Mouse (Mus musculus) adrenal gland, postnatal 14 days (tissue): Measurements from ENCODE around the gene Espn. TPM values are rescaled to one million over a fixed set of nuclear protein-coding genes. Genes with fewer than 3 reads are reported as not detected.

Experiments used
- DNase-seq: peaks from one replicate; pipeline ENCODE4 v3.0.0; 2021; ENCODE audit warnings: mixed read lengths
- total RNA-seq: library from RNA; stranded (reverse); gene quantifications from 2 replicates; pipeline ENCODE4 v1.2.3, GENCODE M21; 2021

Gene Espn
- total RNA-seq, 1 experiment from 2014 or later: 0.96 TPM

DNA sequence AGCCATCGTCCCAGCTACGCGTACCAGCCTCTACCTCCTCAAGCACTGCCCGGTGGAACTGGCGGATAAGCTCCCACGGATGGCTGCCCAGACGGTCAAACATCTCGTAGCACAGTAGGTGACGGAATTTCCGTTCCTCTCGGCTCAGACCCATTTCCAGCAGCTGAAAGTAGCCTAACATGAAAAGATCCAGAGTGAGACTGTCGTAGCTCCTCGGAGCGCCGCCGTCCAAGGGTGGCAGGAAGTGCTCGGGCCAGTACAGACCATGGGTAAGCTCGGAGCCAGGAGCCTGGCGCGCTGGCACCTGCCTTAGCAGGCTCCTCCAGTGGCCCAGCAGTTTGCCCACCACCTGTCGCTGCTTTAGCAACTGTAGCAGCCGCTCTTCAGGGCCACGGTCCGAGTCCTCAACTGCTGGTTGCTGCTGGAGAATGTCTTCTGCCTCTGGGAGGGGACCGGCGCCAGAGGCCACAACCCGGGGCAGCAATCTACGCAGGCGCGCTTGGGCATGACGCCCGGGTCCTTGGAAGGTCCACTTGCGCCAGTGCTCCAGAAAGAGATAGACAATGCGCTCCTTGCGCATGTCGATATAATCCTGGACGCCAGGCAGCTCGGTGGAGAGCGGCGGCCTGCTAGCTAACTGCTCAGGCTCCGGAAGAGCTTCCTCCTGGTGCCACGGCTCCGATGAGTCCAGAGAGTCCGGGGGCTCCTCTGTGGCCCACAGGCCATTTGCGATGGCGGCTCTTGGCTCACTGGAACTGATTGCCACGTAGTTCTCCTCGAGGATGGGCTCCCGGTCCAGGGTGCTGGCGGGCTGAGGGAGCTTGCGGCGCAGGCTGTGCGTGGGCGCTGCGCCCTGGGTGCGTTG is 26.8 kb downstream of the Espn start:
- DNase-seq: peak; percentile 78

DNA sequence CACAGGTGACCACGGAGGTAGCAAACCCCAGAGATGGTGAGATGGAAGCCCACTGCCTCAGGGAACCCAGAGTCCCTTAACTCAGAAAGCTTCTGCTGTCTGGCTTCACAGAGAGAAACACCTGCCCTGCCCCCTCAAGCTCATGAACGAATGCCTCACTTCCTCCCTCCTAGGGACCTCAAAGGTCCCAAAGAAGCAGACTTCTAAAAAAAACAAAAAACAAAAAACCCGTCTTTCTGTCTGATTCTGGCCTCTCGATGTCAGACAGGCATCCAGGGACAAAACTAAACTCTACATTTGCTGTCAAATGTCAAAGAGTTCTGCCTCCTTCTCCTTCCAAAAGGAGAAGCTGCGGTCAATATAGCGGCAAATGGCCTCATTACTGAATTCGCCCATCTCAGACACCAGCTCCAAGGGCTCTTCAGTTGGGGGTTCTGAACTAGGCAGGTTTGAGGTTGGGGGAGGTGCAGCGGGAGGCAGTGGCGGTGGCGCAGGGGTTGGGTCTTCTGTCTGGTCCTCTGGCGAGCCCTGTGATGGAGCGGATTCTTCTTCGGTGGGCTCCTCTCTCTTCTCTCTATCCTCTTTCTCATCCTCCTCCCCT is 27.7 kb downstream of the Espn start:
- DNase-seq: no peak

DNA sequence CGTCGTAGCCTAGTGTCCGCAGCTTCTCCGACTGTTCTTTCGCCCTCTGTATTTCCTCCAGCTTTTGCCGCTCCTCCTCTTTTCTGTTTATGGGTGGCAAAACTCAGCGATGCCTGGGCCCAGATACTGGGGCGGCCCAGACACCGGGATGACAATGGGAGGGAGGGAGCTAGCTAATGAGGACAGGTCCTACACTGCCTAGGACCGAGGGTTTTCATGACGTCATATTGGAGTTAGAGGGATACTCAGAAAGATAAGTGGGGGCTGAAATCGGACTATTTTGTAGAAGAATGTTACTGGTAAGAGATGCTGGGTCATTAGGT is 31.0 kb downstream of the Espn start:
- no peak for DNase-seq

- no peak for DNase-seq
Measured at GRCm38 (mm10) chr4:152120311-152121182, 31.6 kb downstream of the Espn start.

GRCm38 (mm10) chr4:152119396-152120292 is 32.5 kb downstream of the Espn start:
- peak; percentile 79 for DNase-seq

DNA sequence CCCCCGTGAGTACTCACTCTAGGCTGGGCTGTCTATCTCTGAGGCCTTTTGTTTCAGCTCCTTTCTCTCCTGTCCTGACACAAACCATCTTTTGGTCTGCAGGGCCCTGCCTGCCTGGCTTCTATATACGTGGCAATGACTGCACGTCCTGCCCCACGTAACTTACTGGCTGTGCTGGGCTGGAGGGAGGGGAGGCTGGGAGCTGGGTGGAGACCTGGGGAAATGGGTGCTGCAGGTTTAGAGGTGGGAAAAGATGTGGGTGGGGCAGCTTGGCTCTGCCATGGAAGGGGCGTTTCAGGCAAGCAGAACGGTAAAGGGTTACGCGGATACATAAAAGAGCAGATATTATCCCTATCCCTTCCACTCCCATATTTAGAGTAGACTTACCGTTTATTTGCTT is 34.6 kb downstream of the Espn start:
- no peak for DNase-seq

GRCm38 (mm10) chr4:152115921-152116612 is 36.1 kb downstream of the Espn start, which contains the start of gene Tnfrsf25:
Tnfrsf25 (plus strand) TSS chr4:152115934.
- DNase-seq: no peak

DNA sequence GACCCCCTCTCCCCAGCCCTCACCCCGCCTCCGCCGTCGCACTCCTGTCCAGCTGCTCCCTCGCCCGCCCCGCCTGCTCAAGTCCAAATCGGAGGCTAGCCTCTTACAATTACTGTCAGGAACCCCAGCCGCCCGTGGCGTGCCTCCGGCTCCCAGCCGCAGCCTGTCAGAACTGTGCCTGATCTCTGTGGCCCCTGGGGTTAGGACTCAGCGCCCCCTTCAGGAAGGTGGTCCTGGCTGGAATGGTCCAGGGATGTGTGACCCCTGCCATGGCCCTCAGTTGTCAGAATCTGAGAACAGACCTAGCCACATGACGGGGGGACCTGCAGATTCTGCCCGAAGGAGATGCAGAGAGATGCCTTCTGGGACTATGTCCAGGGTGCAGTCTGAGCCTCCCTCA is 38.1 kb downstream of the Espn start:
- no peak for DNase-seq

DNA sequence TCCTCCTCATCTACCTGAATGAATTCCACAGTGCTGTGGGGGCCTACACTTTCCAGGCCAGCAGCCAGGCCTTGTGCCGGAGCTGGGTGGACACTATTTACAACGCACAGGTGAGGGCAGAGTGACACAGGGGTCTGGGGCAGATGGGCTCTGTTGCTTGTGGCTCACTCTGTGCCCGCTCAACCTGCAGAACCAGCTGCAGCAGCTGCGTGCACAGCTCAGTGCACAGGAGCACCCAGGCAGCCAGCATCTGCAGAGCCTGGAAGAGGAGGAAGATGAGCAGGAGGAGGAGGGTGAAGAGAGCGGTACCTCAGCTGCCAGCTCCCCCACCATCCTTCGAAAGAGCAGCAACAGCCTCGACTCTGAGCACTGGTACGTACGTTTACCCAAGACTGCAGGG is 39.8 kb downstream of the Espn start:
- DNase-seq: no peak

- DNase-seq: no peak
Measured at GRCm38 (mm10) chr4:152110689-152111088, 41.5 kb downstream of the Espn start.

DNA sequence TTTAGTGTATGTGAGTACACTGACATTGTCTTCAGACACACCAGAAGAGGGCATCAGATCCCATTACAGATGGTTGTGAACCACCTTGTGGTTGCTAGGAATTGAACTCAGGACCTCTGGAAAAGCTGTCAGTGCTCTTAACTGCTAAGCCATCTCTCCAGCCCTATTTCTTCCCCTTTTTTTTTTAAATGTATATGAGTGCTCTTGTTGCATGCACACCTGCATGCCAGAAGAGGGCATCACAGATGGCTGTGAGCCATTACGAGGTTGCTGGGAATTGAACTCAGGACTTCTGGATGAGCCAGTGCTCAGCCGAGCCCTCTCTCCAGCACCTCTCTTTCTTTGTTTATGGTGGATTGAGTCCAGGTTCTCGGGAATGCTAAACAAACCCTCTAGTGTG is 42.7 kb downstream of the Espn start:
- no peak for DNase-seq

DNA sequence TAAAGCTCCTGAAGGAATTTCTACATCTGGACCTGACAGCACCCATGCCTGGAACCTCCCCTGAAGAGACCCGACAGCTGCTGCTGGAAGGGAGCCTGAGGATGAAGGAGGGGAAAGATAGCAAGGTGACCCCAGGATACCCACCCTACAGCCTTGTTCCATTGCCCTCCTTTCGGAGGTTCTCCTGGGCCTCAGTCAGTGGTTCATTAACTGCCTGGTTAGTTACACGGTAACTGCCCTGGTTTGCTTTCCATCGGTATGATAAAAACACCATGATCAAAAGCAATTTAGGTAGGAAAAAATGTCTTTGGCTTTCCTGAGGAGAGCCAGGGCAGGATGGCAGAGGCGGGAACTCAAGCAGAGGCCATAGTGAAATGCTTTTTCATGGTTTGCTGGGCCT is 43.5 kb downstream of the Espn start:
- DNase-seq: no peak

GRCm38 (mm10) chr4:152107971-152108509 is 44.1 kb downstream of the Espn start:
- DNase-seq: peak; percentile 90

GRCm38 (mm10) chr4:152107493-152107892 is 44.7 kb downstream of the Espn start:
- DNase-seq: peak; percentile 44

DNA sequence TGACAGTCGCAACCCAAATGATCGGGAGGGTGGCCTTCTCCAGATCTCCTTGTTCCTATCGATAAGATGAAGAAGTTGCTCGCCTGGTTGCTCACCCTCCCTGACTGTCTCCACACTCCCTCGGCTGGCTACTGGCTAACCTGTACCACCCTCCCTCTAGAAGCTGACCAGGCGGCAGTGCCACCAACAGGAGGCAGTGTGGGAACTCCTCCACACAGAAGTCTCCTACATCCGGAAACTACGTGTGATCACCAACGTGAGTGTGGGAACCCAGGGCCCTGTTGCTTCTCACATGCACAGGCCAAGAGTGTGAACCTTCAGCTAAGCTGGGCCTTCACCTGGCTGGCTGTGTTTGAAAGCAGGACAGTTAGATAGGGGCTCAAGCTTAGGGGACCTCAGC is 45.4 kb downstream of the Espn start:
- no peak for DNase-seq

DNA sequence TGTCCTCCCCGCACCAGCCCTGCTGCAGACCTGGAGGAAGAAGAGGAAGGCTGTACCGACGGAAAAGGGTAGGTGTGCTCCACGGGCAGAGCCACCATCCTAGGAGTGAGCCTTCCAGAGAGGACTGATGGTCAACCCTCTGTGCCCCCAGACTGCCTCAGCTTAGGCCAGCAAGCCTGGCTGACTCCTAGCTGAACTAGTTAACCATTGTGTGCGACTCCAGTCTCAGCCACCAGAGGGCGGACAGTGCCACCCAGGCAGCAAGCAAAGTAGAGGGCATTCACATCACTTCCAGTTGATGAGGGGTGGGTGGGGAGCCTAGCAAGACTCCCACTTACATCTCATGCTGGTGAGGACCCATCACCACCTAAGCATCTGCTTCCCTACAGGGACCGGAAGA is 49.1 kb downstream of the Espn start:
- peak; percentile 85 for DNase-seq

DNA sequence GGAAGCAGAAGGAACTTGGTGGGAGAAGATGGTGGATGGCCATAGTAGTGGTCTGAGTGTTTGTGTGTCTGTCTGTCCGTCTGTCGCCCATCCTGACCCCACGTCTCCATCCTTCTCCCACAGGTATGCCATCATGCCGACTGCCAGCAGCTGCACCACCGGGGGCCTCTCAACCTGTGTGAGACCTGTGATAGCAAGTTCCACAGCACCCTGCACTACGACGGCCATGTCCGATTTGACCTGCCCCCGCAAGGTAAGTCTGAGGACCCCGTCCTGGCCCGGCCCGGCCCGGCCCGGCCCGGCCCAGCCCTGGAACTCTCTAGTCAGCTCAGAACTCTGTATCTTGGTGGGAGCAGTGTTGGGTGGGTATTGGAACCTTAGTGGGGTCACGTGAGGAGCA is 50.2 kb downstream of the Espn start:
- DNase-seq: no peak

- DNase-seq: no peak
Measured at GRCm38 (mm10) chr4:152101081-152101653, 51.0 kb downstream of the Espn start.

DNA sequence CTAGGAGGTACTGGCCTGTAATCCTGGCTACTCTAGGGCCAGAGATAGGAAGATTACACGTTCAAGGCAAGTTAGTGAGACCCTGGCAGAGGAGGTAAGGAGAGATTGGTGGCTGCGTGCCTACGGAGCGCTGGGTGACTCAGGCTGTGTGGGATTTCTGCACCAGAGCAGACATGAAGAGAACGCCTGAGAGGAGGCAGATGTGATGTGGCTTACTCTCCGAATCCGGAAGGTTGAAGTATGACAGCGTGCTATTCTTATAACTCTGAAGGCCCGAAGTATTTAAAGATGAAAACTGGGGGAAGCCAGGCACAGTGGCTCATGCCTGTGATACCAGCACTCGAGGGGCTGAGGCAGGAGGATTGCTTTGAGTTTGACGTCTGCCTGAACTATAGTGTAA is 51.6 kb downstream of the Espn start:
- no peak for DNase-seq
